Mouse (Mus musculus): ENCODE data around the gene Rps29. TPM values are rescaled to one million over a fixed set of nuclear protein-coding genes. Genes with fewer than 3 reads are reported as not detected.

Rps29 gene
- total RNA-seq (2023), result 1,000 to 10,000 TPM; 5,005 to 5,064 TPM

GRCm38 (mm10) chr12:69158765-69159577, at the start of gene Rps29:
Gene Rps29 (minus strand): TSS chr12:69159186.

GRCm38 (mm10) chr12:69204052-69204833, 45.3 kb upstream of the Rps29 start, which contains the start of gene Gm49384:
Gene Gm49384 (minus strand): TSS chr12:69204267.

DNA sequence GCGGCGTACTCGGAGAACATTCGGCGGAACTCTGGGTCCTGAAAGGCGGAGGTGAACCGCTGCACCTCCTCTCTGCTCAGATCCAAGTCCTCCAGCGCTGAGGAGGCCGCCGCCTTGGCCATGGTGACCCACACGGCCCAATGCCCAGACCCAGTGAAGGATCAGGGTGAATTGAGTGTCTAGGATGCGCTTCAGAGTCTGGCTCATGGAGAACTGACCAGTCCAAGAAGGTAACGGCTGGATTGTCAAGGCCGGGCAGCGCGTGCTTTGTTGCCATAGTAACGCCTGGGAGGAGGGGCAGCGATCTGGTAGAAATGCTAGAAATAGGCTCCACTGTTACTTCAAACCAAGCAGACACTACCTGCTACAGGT, 39.2 kb upstream of the Rps29 start, which contains the start of gene Dnaaf2:
Dnaaf2 (minus strand) TSS at position 266 of the 372 bp plus-strand sequence.

DNA sequence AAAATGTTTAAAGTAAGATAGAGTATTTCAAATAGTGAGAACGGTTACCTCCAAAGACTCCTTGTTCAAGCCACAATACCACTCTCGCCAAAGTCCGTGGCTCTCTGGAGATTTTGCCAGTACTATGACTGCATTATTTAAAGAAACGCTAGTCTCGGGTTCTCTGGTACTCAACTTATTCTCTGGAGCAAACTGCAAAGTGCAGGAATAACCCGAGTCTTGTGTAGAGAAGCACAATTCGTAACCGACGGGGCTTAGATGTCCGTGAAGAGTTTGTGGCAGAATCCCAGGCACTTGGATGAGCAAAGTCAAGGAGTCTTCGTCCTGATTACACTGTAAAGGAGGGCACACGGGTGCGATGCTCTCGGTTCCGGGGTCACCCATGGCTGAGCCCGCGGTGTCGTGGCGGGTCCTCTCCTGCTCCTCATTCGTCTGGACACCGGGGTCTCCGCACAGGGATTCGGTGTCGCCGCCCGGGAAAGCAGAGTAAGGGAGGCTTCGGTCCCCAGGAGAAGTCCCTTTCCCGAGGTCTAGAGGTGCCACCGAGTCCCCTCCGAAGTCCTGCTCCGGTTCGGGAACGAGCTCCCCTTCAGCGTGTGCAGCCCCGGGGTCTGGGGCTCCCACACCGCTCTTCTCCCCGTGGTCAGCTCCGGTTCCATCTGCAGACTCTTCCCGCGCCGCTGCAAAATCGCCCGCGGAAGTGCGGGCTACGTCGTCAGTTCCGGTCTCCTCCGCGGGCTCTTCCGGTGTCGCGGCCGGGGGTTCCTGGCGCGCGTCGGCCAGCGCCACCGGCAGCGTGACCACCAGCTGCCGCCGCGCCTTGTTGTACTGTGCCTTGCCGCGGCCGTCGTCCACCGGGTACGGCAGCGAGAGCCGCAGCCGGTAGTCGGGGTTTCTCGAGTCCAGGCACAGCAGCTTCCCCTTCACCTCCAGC, 37.7 kb upstream of the Rps29 start, which contains the start of gene Gm49383:
Gm49383 (minus strand) TSS at position 661 of the 934 bp plus-strand sequence.

GRCm38 (mm10) chr12:69183583-69184308, 24.8 kb upstream of the Rps29 start, which contains the start of the genes Rpl36al and Mgat2:
Gene Rpl36al (minus strand): TSS chr12:69184083.
Gene Mgat2 (plus strand): TSS chr12:69184157.

GRCm38 (mm10) chr12:69168461-69169106, 9.6 kb upstream of the Rps29 start, which contains the start of gene Lrr1:
Gene Lrr1 (plus strand): TSS chr12:69168814.

Other genes with a start within 250 kb of the Rps29 start
- gene Lrr1, start 9.6 kb upstream of the Rps29 start, total RNA-seq (2023), result not detected
- 100 to 1,000 TPM; 369 to 396 TPM for gene Rpl36al, start 24.9 kb upstream of the Rps29 start, total RNA-seq (2023)
- gene Mgat2, start 25.0 kb upstream of the Rps29 start, total RNA-seq (2023), result 10 to 100 TPM; 30.7 to 33.1 TPM
- gene Gm49383, start 37.9 kb upstream of the Rps29 start, total RNA-seq (2023), result 1 to 10 TPM; 6.2 to 7.6 TPM
- 1 to 10 TPM; 1.8 to 2.8 TPM for gene Dnaaf2, start 39.2 kb upstream of the Rps29 start, total RNA-seq (2023)
- 1 to 10 TPM; 4.1 to 8.5 TPM for gene Gm49384, start 45.1 kb upstream of the Rps29 start, total RNA-seq (2023)
- gene Pole2, start 69.0 kb upstream of the Rps29 start, total RNA-seq (2023), result 1 to 10 TPM; 2.4 to 3.8 TPM
- 1 to 10 TPM; 7.6 to 8.3 TPM for gene Klhdc1, start 82.0 kb upstream of the Rps29 start, total RNA-seq (2023)
- gene Klhdc2, start 137.5 kb upstream of the Rps29 start, total RNA-seq (2023), result 10 to 100 TPM; 25.0 to 25.1 TPM
- gene Nemf, start 198.0 kb upstream of the Rps29 start, total RNA-seq (2023), result 100 to 1,000 TPM; 119 to 138 TPM
- gene Arf6, start 213.0 kb upstream of the Rps29 start, total RNA-seq (2023), result 100 to 1,000 TPM; 309 to 322 TPM
- 10 to 100 TPM in 1 of 2 experiments, 1 to 10 TPM in 1; 7.1 to 10.3 TPM for gene Gm9887, start 213.3 kb upstream of the Rps29 start, total RNA-seq (2023)